Mouse (Mus musculus) right cerebral cortex, adult 2 months (tissue): Measurements from ENCODE around the gene Slc44a3.

Experiments used
- DNase-seq, 2 experiments: peaks; one replicate each; pipeline ENCODE4 v3.0.0; 2021 to 2022; ENCODE audit warnings: low spot score in 2 of 2

The Slc44a3 gene

GRCm38 (mm10) chr3:121532176-121532575 lies at the start of gene Slc44a3:
Slc44a3 (minus strand) TSS chr3:121532404.
- no peak for DNase-seq

DNA sequence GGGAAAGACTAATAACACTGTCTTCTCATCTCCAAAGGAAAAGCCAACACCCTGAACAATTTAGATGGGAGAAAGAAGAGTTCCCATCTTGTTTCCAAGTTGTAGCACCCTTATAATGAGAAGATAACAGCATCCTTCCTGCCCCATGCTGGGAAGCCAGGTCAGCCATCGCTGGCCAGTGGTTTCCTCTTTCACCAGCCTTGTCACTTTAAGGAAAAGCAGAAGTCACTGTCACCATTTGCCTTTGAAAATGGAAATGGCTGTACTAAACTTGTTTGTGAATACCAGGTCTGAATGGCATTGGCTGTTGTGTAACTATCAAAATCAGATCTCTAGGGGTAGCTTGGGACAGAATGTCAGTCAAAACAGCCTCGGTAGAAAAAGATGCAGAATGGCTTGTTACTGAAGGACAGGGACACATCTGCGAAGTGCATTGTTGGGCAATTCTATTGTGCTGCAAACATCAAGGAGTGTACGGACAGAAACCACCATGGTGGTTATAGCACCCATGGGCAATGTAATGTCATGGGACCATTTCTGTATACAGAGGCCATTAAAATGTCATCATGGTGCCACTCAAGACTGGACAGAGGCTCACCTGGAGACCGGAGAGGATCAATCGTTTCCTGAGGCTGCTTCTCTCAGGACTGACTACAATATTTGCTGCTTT lies 47.8 kb upstream of the Slc44a3 start:
- DNase-seq = no peak

- DNase-seq = no peak
These were observed 47.2 kb upstream of the Slc44a3 start for GRCm38 (mm10) chr3:121579402-121579801.

DNA sequence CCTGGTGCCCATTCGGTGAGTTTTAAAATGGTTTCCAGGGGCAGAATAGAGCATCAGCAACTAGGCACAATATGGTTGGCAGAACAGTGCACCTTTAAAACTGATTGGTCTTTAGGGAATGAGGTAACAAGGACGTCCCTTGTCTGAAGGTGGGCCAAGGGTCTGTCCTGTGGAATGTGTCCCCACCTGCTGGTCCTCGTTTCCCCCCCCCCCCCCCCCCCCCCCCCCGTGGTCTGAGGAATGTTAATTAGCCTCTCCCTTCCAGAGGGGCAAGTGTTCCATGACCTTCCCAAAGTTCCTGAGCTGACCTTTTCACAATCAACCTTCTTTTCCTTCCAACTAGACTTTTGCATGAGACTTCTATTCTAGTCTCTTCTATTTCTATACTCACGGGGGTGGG lies 46.5 kb upstream of the Slc44a3 start:
- DNase-seq = no peak

DNA sequence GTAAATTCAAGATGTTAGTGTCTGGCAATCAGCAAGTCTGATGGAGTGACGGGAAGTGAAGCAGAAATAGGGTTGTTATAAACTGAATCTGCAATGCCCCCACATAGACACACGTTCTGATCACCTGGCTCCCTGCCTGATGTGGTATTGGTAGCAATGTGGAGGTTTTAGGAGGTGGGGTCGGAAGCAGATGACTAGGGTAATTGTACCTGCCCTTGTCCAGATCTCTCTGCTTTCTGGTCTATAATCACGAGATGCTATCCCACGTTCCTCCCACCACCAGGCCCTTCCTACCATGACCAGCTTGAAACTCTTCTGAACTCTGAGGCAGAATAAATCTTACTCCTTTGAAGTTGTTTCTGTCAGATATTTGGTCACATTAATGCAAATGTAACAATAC lies 45.4 kb upstream of the Slc44a3 start:
- DNase-seq = no peak

GRCm38 (mm10) chr3:121577032-121577591 lies 44.9 kb upstream of the Slc44a3 start:
- no peak for DNase-seq

- DNase-seq = no peak
These were observed 44.2 kb upstream of the Slc44a3 start for GRCm38 (mm10) chr3:121576367-121576766.

GRCm38 (mm10) chr3:121574386-121574785 lies 42.2 kb upstream of the Slc44a3 start:
- no peak for DNase-seq

DNA sequence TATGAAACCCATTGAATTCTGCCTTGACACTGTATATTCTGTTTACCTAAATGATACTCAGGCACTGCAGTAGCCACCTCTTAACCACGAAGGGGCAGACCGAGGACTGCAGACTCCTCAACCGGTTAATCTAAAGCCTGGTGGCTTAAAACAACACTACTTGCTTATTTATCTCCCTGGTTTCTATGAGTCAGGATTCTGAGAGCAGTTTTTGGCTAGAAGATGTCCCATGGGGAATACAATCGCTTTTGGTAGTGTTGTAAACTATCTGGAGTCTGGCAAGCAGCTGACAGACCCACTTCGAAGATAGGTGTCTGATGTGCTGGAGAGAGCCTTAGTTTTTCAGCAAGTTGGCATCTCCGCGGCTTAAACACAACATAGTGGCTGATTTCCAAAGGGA lies 41.7 kb upstream of the Slc44a3 start:
- DNase-seq = no peak

- no peak for DNase-seq
These were observed 39.3 kb upstream of the Slc44a3 start for GRCm38 (mm10) chr3:121571491-121571890.

DNA sequence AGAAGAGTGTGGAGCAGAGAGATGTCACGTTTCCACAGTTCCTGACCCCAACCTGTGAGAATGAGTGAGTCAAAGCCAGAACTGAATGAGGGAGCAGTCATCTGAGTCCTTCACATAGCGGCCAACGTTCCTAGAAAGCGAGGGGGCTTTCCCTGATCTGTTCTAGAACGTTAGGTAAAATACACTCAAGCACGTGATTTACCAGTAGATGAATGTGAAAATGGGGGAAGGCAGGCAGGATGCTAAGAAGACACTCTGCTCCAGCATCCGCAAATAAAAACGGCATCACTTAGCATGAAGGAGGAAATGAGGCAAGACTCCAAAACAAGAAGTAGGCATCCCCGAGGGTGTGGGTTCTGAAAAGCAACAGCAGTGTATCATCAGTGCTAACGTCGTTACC lies 38.4 kb upstream of the Slc44a3 start:
- no peak for DNase-seq

- no peak for DNase-seq
These were observed 37.6 kb upstream of the Slc44a3 start for GRCm38 (mm10) chr3:121569767-121570166.

GRCm38 (mm10) chr3:121569004-121569403 lies 36.8 kb upstream of the Slc44a3 start:
- DNase-seq = no peak

DNA sequence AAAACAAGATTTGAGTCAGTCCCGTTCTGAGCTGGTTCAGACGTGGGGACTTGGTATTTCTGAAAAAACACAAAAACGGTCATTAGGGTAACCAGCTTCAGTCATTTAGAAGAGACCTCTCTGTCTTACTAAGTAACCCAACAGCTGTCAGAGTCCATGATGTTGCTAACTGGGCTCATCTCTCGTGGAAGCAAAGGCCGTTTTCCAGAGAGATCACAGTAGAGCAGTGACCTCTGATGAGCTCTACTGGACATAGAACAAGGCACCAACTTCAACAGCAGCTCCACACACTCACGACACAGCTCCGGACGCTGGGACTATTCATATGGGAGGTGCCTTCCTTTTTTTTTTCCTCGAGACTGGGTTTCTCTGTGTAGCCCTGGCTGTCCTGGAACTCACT lies 35.7 kb upstream of the Slc44a3 start:
- DNase-seq = no peak

DNA sequence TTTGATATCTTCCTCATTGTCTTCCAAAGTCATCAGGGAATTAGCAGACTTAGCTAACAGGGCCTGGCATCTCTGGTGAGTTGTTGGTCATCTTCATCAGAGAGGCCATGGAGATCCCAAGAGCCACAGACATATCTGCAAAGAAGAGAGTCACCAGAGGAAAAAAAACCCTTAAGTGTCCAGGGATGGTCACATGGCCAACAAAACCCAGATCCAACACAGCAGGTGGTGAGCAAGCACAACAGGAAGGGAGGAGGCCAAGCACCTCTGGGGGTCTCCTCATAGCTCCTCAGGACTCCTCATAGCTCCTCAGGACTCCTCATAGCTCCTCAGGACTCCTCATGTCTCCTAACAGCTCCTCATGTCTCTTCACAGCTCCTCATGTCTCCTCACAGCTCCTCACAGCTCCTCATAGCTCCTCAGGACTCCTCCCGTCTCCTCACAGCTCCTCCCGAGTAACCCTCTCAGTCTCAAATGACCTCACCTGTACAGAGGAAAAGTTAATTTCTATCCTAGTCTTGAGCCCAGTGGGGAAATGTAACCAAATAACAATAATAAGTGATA lies 35.2 kb upstream of the Slc44a3 start:
- no peak for DNase-seq

DNA sequence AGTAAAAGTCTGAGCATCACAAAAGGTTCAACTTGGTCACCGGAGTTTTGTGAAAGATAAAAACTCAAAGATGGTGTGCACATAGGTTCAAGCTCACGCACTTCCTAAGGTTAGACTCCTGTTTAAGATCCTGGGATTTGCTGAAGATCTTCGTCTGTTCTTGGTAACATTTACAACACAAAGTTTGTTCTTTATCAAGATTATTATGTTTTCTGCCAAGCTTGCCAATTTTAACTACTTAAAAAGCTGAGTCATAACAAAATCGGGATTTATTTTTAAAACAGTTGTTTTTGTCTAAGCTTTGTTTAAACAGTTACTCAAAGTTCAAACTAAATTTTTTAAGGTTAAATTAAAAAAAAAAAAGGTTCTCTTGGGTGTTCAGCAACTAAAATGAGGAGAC lies 34.7 kb upstream of the Slc44a3 start:
- DNase-seq = no peak

DNA sequence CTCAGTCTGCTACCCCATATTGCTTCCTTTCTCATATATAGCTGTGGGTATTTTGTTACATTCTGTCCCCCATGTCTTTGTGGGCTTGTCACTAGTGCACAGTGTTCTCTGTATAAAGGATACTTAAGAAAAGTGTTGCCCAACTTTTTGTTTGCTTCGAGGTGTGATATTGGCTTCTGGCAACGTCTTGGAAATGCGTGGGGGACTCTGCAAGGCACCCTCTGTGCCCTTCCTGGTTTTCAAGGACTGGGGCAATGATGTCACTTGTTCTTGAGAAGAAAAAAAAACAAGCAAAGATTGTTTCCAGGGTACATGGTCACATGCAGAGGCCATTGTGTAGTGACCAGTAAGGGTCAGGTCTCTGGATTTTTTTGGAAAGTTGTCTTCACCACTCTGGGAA lies 29.6 kb upstream of the Slc44a3 start:
- no peak for DNase-seq

GRCm38 (mm10) chr3:121560115-121560865 lies 28.1 kb upstream of the Slc44a3 start:
- DNase-seq = no peak

- no peak for DNase-seq
These were observed 27.4 kb upstream of the Slc44a3 start for GRCm38 (mm10) chr3:121559406-121560114.

GRCm38 (mm10) chr3:121558861-121559260 lies 26.7 kb upstream of the Slc44a3 start:
- no peak for DNase-seq

- DNase-seq = no peak
These were observed 24.1 kb upstream of the Slc44a3 start for GRCm38 (mm10) chr3:121556304-121556703.

GRCm38 (mm10) chr3:121553294-121553693 lies 21.1 kb upstream of the Slc44a3 start:
- DNase-seq = no peak
